Mouse (Mus musculus) midbrain, embryonic 14.5 days (tissue): ENCODE data around the gene Liph. TPM values are rescaled to one million over a fixed set of nuclear protein-coding genes. Genes with fewer than 3 reads are reported as not detected.

Experiments used
- ATAC-seq: fragments of 200-750 bp; cut with Nextera tagmentation; 2 replicates; pipeline ENCODE4 v1.8.0; 2017; ENCODE audit warnings: moderate number of reproducible peaks, moderate library complexity; ENCODE audit not compliant: low FRiP score, low TSS enrichment
- DNase-seq: peaks from one replicate; pipeline ENCODE4 v3.0.0-alpha.2; 2015
- H3K27ac ChIP-seq: fragments of 300-500 bp; sonication (generic); replicated peaks from 2 replicates; pipeline ENCODE4 v1.5.1; 2014; ENCODE audit warnings: mild to moderate bottlenecking, low read depth, low read length, moderate library complexity
- H3K27me3 ChIP-seq: fragments of 300-500 bp; sonication (generic); 2 replicates; pipeline ENCODE4 v1.6.1; 2014; ENCODE audit warnings: low read length, control low read depth, mixed read lengths; ENCODE audit not compliant: control insufficient read depth, insufficient read depth
- H3K36me3 ChIP-seq: fragments of 300-500 bp; sonication (generic); 2 replicates; pipeline ENCODE4 v1.6.1; 2014; ENCODE audit warnings: low read length, control low read depth; ENCODE audit not compliant: control insufficient read depth, insufficient read depth
- H3K4me1 ChIP-seq: fragments of 300-500 bp; sonication (generic); 2 replicates; pipeline ENCODE4 v1.6.1; 2014; ENCODE audit warnings: mild to moderate bottlenecking, antibody characterized with exemption, low read length, control low read depth; ENCODE audit not compliant: control insufficient read depth, insufficient read depth
- H3K4me2 ChIP-seq: fragments of 300-500 bp; sonication (generic); 2 replicates; pipeline ENCODE4 v1.6.1; 2014; ENCODE audit warnings: mild to moderate bottlenecking, low read length, moderate library complexity
- H3K4me3 ChIP-seq: fragments of 300-500 bp; sonication (generic); replicated peaks from 2 replicates; pipeline ENCODE4 v1.5.1; 2014; ENCODE audit warnings: low read depth, low read length
- H3K9ac ChIP-seq: fragments of 300-500 bp; sonication (generic); replicated peaks from 2 replicates; pipeline ENCODE4 v1.6.1; 2014; ENCODE audit warnings: mild to moderate bottlenecking, low read length, moderate library complexity
- H3K9me3 ChIP-seq: fragments of 300-500 bp; sonication (generic); 2 replicates; pipeline ENCODE4 v1.6.1; 2016; ENCODE audit warnings: low read length, control low read depth, mixed read lengths; ENCODE audit not compliant: control insufficient read depth
- WGBS: fragments of 180-500 bp; shearing (Covaris S2); extraction: QIAGEN DNeasy Blood & Tissue Kit; methylation state at CpG from one replicate; pipeline ENCODE4 v1.1.7; 2014; 5-methylcytosine and 5-hydroxymethylcytosine counted together
- polyA plus RNA-seq: library from polyadenylated mRNA; unstranded; fragments of >200 nt; fragmentation: Nextera tagmentation; extraction: Ambion mirVana; gene quantifications from 2 replicates; pipeline ENCODE4 v1.2.1, GENCODE M21; 2014

The Liph gene
- 0.25 and 0.77 TPM in 2 replicates for polyA plus RNA-seq

GRCm38 (mm10) chr16:21995304-21995703 lies at the start of gene Liph:
Liph (minus strand) TSS chr16:21995663.
- Histone ChIP-seq H3K27ac (no peak within 1 kb of the TSS), H3K27me3 (no peaks in the 10 kb centered on the region), H3K4me3 (peak within 1 kb of the TSS; percentile 19; the same call in 1 of the 2 replicates), H3K36me3 (no peaks in the 10 kb centered on the region), H3K9me3 (no peaks in the 10 kb centered on the region), H3K4me1 (no peaks in the 10 kb centered on the region), H3K9ac (no peak within 1 kb of the TSS), H3K4me2 (peak within 1 kb of the TSS; percentile 51)
- ATAC-seq: no peak
- peak; percentile 61 for DNase-seq
- WGBS: 10% methylated on average over 16 of the region's 16 CpGs

- DNase-seq (no peak), ATAC-seq (no peak)
- Histone ChIP-seq H3K4me3 (no peak overlapping the region), H3K27me3 (no peaks in the 10 kb centered on the region), H3K4me2 (no peak overlapping the region), H3K36me3 (peaks cover 53% of the 10 kb centered on the region), H3K9me3 (no peaks in the 10 kb centered on the region), H3K27ac (no peak overlapping the region), H3K9ac (no peak overlapping the region), H3K4me1 (no peaks in the 10 kb centered on the region)
- WGBS: 93% methylated on average over 4 of the region's 4 CpGs
Measured at GRCm38 (mm10) chr16:22043830-22044229, 48.4 kb upstream of the Liph start.

DNA sequence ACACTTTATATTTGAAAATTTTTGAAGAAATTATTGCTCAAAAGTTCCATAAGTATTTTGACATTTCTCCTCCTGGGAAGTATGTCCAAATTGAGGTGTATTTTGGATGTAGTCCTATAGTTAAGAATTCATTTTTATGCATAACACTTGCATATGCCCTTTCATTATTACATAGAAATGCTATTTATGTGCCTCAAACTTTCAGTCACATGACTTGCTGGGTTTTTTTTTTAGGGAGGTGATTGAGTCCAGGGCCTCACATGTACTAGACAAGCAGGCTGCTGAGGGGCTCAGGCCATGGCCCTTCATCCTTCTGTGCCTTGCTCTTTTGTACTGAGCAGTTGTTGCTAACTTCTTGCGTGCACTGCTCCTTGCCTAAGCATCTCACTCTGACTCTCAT lies 44.5 kb upstream of the Liph start:
- DNase-seq (no peak), ATAC-seq (no peak)
- Histone ChIP-seq H3K27ac (no peak overlapping the region), H3K4me1 (no peaks in the 10 kb centered on the region), H3K9ac (no peak overlapping the region), H3K4me2 (no peak overlapping the region), H3K4me3 (no peak overlapping the region), H3K27me3 (no peaks in the 10 kb centered on the region), H3K36me3 (peaks cover 57% of the 10 kb centered on the region), H3K9me3 (no peaks in the 10 kb centered on the region)
- whole genome bisulfite sequencing: 93% methylated on average over 1 of the region's 1 CpGs

- no peak overlapping the region for H3K9ac ChIP-seq
- WGBS: 90% methylated on average over 10 of the region's 10 CpGs
- H3K27ac ChIP-seq: no peak overlapping the region
- H3K4me3 ChIP-seq: no peak overlapping the region
- H3K36me3 ChIP-seq: peaks cover 45% of the 10 kb centered on the region
- ATAC-seq (no peak), DNase-seq (no peak)
- H3K4me1 ChIP-seq: no peaks in the 10 kb centered on the region
- H3K9me3 ChIP-seq: no peaks in the 10 kb centered on the region
- H3K27me3 ChIP-seq: no peaks in the 10 kb centered on the region
- no peak overlapping the region for H3K4me2 ChIP-seq
Measured at GRCm38 (mm10) chr16:22038554-22038953, 43.1 kb upstream of the Liph start.

DNA sequence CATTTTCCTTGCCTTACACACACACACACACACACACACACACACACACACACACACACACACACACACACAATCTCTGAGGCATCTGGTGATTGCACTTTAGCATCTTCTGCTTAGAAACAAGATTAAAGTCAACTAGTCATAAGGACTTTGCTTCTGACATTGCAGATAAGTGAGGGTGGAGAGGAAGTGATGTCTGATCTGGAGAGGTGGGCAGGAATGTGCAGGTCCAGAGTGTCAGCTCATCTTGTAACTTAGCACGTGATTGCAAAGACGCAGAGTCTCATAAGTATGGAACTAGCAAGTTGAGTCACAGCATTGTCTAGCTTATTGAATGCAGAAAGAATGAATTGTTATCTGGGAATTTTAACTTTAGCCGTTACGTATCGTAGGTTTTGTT lies 32.0 kb upstream of the Liph start:
- Histone ChIP-seq H3K36me3 (peaks cover 78% of the 10 kb centered on the region), H3K4me1 (no peaks in the 10 kb centered on the region), H3K27me3 (no peaks in the 10 kb centered on the region), H3K4me3 (no peak overlapping the region), H3K9ac (no peak overlapping the region), H3K4me2 (no peak overlapping the region), H3K27ac (no peak overlapping the region), H3K9me3 (no peaks in the 10 kb centered on the region)
- ATAC-seq (no peak), DNase-seq (no peak)
- WGBS: 97% methylated on average over 5 of the region's 5 CpGs

DNA sequence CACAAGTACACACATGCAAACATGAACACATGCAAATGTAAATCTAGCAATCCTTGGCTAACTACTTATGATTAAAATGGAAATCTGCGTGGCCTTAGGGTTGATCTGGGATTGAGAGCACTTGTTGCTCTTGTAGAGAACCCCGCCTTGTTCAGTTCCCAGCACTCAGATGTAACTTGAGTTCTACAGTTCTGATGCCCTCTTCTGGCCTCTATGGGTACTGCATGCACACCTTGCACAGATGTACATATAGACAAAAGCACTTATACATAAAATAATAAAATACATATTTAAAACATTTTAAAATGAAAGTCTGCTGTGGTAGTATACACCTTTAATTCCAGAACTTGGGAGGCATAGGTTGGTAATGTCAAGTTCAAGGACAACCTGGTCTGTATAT lies 26.7 kb upstream of the Liph start:
- Histone ChIP-seq H3K36me3 (peaks cover 75% of the 10 kb centered on the region), H3K27ac (no peak overlapping the region), H3K4me1 (no peaks in the 10 kb centered on the region), H3K9ac (no peak overlapping the region), H3K4me3 (no peak overlapping the region), H3K27me3 (no peaks in the 10 kb centered on the region), H3K4me2 (no peak overlapping the region), H3K9me3 (0 out of 2 replicates have a peak, but pooled peaks cover 6% of the 10 kb centered on the region)
- ATAC-seq: no peak
- WGBS: 94% methylated on average over 2 of the region's 2 CpGs
- peak; percentile 34 for DNase-seq

DNA sequence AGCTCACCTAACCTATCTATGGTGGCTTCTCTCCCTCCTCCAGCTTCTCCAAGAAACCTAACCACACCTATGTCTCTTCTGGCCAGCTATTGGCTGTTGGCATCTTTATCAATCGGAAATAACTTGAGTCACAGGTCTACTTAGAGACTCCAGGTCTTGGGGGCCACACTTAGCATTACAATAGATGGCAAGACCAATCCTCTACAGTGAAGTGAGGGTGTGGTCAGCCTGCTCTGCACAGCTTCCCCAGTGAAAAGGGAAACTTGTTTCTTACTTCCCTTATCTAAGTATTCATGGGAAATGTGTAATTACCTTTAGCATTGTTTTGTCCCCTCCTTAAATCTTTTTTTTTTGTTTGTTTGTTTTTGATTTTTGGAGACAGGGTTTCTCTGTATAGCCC lies 20.1 kb upstream of the Liph start:
- Histone ChIP-seq H3K4me1 (peaks cover under 1% of the 10 kb centered on the region; the same call in 1 of the 2 replicates), H3K9ac (no peak overlapping the region), H3K36me3 (peaks cover 40% of the 10 kb centered on the region), H3K27me3 (no peaks in the 10 kb centered on the region), H3K27ac (no peak overlapping the region), H3K4me2 (no peak overlapping the region), H3K9me3 (no peaks in the 10 kb centered on the region), H3K4me3 (no peak overlapping the region)
- DNase-seq: no peak
- ATAC-seq: no peak
- 84% methylated on average over 1 of the region's 1 CpGs for WGBS

GRCm38 (mm10) chr16:22009596-22009995 lies 14.1 kb upstream of the Liph start:
- no peaks in the 10 kb centered on the region for H3K27me3 ChIP-seq
- no peaks in the 10 kb centered on the region for H3K36me3 ChIP-seq
- H3K27ac ChIP-seq: peak overlapping the region; percentile 81
- H3K4me1 ChIP-seq: peaks cover 9% of the 10 kb centered on the region; the same call in 1 of the 2 replicates
- DNase-seq: no peak
- H3K4me2 ChIP-seq: peak overlapping the region; percentile 83
- ATAC-seq: peak; percentile 69
- peak overlapping the region; percentile 92 for H3K4me3 ChIP-seq
- H3K9ac ChIP-seq: peak overlapping the region; percentile 89
- H3K9me3 ChIP-seq: no peaks in the 10 kb centered on the region
- WGBS: under 1% methylated on average over 51 of the region's 51 CpGs

GRCm38 (mm10) chr16:22009099-22009584 lies 13.7 kb upstream of the Liph start, which contains the start of gene Senp2:
Senp2 (plus strand) TSS chr16:22009484.
- peak; percentile 99 for ATAC-seq
- H3K4me1 ChIP-seq: peaks cover 9% of the 10 kb centered on the region; the same call in 1 of the 2 replicates
- peak within 1 kb of the TSS; percentile 92 for H3K4me3 ChIP-seq

More at GRCm38 (mm10) chr16:22009099-22009584, 13.7 kb upstream of the Liph start, which contains the start of gene Senp2:
- no peaks in the 10 kb centered on the region for H3K9me3 ChIP-seq
- peak; percentile 100 for DNase-seq
- H3K36me3 ChIP-seq: no peaks in the 10 kb centered on the region
- under 1% methylated on average over 45 of the region's 45 CpGs for WGBS
- no peaks in the 10 kb centered on the region for H3K27me3 ChIP-seq
- peak within 1 kb of the TSS; percentile 81 for H3K27ac ChIP-seq
- H3K9ac ChIP-seq: peak within 1 kb of the TSS; percentile 89
- peak within 1 kb of the TSS; percentile 83 for H3K4me2 ChIP-seq
